Mouse (Mus musculus): ENCODE data around the gene Dlg4.

- TF ChIP-seq CTCF (IDR thresholded peaks at IDR 0.05; ENCODE audit: insufficient read depth, low read depth, low read length) (no peak), POLR2A (IDR thresholded peaks at IDR 0.05; ENCODE audit: insufficient read depth, low read depth, low read length) (no peak)
Observed at GRCm38 (mm10) chr11:70042309-70043085, 25.8 kb downstream of the Dlg4 start.
